Mouse (Mus musculus) hindbrain, embryonic 10.5 days (tissue): ENCODE results near the gene Bfsp2. TPM values are rescaled to one million over a fixed set of nuclear protein-coding genes. Genes with fewer than 3 reads are reported as not detected.
A peak's percentile ranks its signal among the peaks of the same experiment; 100 is the strongest.

Experiments used
- DNase-seq: peaks from one replicate; pipeline ENCODE4 v3.0.0-alpha.2; 2017; ENCODE audit warnings: low spot score
- H3K27ac ChIP-seq: fragments of 300-500 bp; sonication (generic); 2 replicates; pipeline ENCODE4 v1.5.1; 2016; ENCODE audit warnings: mild to moderate bottlenecking, moderate library complexity
- H3K27me3 ChIP-seq: fragments of 300-500 bp; sonication (generic); 2 replicates; pipeline ENCODE4 v1.6.1; 2016; ENCODE audit warnings: mild to moderate bottlenecking; ENCODE audit not compliant: poor library complexity, insufficient read depth, severe bottlenecking
- H3K36me3 ChIP-seq: fragments of 300-500 bp; sonication (generic); 2 replicates; pipeline ENCODE4 v1.6.1; 2016; ENCODE audit warnings: mild to moderate bottlenecking, moderate library complexity
- H3K4me1 ChIP-seq: fragments of 300-500 bp; sonication (generic); replicated peaks from 2 replicates; pipeline ENCODE4 v1.6.1; 2016; ENCODE audit warnings: mild to moderate bottlenecking
- H3K4me3 ChIP-seq: fragments of 300-500 bp; sonication (generic); 2 replicates; pipeline ENCODE4 v1.5.1; 2016; ENCODE audit warnings: mild to moderate bottlenecking, moderate library complexity
- H3K9me3 ChIP-seq: fragments of 300-500 bp; sonication (generic); 2 replicates; pipeline ENCODE4 v1.6.1; 2016; ENCODE audit warnings: mild to moderate bottlenecking, moderate library complexity
- WGBS: fragments of 180-500 bp; shearing (Covaris S2); methylation state at CpG from one replicate; pipeline ENCODE4 v1.1.7; 2016; 5-methylcytosine and 5-hydroxymethylcytosine counted together
- polyA plus RNA-seq: library from polyadenylated mRNA; unstranded; fragments of >200 nt; fragmentation: Nextera tagmentation; extraction: Ambion mirVana; gene quantifications from 2 replicates; pipeline ENCODE4 v1.2.1, GENCODE M21; 2016

Gene Bfsp2
- 0.90 and 2.5 TPM in 2 replicates for polyA plus RNA-seq

DNA sequence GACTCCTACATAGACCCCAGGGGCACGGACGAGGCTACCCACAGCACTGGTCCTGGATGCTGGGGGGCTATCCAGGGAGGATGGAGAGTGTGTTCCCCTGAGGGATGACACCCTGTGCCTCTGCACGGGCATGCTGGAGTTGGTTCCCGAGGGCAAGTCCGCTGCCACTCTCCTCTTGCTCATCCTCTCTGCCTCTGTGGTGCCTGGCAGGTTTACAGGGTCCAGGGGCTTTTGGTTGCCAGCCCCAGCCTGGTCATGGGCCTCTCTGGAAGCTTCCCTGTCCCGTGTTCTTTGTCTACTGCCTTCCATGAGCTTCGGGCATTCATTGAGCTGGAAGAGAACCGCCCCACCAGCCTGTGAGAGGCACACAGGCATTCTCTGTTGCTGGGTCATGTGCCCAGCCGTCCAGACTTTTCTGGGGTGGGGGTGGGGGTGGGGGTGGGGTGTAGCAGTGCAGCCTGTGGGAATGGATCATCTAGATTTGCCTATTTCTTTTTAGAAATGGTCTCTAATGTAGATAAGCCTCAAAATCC is at the start of gene Bfsp2:
Gene Bfsp2, minus strand, starts transcription at position 377 of the 533 bp plus-strand sequence.
- 77% methylated on average over 9 of the region's 9 CpGs for WGBS
- H3K4me1 ChIP-seq: peaks cover 20% of the 10 kb centered on the region
- H3K36me3 ChIP-seq: no peaks in the 10 kb centered on the region
- H3K9me3 ChIP-seq: no peaks in the 10 kb centered on the region
- no peaks in the 10 kb centered on the region for H3K27me3 ChIP-seq
- H3K4me3 ChIP-seq: no peak within 1 kb of the TSS
- peak within 1 kb of the TSS; percentile 78 for H3K27ac ChIP-seq
- no peak for DNase-seq

DNA sequence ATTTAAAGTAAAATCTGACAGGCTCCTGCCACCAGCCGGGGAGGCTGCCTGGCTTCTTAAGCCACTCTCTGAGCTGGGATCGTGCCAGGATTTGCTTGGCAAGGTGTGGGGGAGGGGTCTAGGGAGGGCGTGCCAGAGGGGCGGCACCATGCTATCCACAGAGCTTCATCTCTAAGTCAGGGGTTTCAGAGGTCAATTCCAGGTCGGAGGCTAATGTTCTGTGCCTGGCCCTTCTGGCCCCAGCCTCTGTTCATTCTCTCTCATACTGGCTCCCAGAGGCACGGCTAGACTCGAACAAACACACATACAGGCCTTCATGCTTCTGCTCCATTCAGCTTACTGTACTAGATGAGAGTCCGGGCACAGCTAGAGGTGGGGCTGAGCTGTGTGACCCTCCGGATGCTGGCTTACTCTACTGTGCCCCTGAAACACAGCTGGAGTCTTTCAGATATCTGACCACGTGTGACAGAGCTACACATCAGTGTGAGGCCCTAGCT is 44.9 kb upstream of the Bfsp2 start:
- H3K27me3 ChIP-seq: peaks cover 9% of the 10 kb centered on the region; the same call in 1 of the 2 replicates
- peak; percentile 51 for DNase-seq
- no peaks in the 10 kb centered on the region for H3K9me3 ChIP-seq
- H3K4me3 ChIP-seq: peak overlapping the region; percentile 28
- H3K4me1 ChIP-seq: peaks cover 40% of the 10 kb centered on the region
- 13% methylated on average over 10 of the region's 10 CpGs for WGBS
- peak overlapping the region; percentile 74 for H3K27ac ChIP-seq
- H3K36me3 ChIP-seq: no peaks in the 10 kb centered on the region

DNA sequence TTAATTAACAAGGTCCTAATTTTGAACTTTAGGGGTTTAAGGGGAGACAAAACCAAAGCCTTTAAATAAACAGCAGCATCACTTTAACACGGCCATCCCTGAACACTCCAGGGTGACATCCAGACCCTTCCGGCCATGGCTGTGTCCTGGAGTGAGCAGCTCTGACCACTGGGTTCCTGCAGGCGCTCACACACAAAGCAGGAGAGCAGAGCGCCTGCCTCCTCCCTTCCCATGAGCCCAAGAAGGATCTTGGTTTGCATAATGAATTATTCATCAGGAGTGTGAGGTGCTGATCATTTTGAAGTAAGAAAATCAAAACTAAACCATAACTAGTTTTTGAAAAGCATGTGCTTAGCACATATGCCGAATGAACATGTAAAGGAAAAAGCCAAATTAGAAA is 44.4 kb upstream of the Bfsp2 start:
- WGBS: 13% methylated on average over 5 of the region's 5 CpGs
- no peaks in the 10 kb centered on the region for H3K9me3 ChIP-seq
- H3K4me3 ChIP-seq: no peak overlapping the region
- peak; percentile 54 for DNase-seq
- peak overlapping the region; percentile 72 for H3K27ac ChIP-seq
- H3K4me1 ChIP-seq: peaks cover 40% of the 10 kb centered on the region
- peaks cover 9% of the 10 kb centered on the region; the same call in 1 of the 2 replicates for H3K27me3 ChIP-seq
- no peaks in the 10 kb centered on the region for H3K36me3 ChIP-seq

DNA sequence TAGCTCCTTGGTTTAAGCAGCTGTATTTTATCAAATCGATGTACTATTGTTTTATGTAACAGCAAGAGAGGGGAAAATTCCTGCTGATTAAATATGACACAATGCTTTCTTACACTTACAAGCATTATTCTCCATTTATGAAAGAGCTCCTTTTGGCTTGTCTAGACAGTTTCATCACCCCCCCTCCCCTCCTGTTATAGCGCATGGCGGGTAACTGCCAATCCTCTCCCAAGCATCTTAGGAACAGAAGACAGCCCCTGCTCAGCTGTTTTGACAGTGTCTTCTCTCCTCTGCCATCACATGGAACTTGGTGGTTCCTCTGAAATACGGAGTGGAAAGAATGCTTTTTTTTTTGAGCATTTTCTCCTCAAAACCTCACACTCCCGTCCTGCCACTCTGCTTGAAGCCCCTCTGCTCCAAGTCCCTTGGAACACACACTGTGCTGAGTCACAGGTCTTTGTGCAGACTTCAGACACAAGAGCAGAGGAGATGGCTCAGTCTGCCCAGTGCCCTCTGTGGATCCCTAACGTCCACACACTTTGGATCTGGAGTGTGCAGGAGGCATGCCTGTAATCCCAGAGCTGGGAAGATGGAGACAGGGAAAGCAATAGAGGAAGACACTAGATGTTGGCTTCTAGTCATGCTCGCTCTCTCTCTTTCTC is 43.7 kb upstream of the Bfsp2 start:
- no peak overlapping the region for H3K4me3 ChIP-seq
- WGBS: 64% methylated on average over 7 of the region's 7 CpGs
- peaks cover 40% of the 10 kb centered on the region for H3K4me1 ChIP-seq
- peak overlapping the region; percentile 72 for H3K27ac ChIP-seq
- DNase-seq: no peak
- 0 out of 2 replicates have a peak, but pooled peaks cover 3% of the 10 kb centered on the region for H3K9me3 ChIP-seq
- H3K36me3 ChIP-seq: no peaks in the 10 kb centered on the region; the same call in 1 of the 2 replicates
- H3K27me3 ChIP-seq: peaks cover 9% of the 10 kb centered on the region; the same call in 1 of the 2 replicates

DNA sequence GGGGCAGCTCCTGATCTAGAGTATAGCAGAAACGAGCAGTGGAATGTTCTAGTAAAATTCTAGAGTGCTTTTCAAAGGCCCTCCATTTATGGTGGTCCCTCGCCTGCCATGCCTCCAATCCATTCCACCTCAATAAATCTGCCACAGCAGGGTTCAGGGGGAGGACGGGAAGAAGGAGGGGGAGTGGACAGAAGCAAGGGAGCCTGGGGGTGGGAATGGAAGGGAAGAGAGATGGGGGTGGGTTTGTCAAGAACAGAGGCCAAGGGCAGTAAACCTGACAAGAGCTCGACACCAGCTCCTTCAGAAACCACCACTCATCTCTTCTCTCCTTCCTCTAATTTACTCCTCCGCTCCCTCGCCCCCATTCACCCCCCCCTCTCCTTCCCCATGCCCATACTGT is 42.8 kb upstream of the Bfsp2 start:
- Histone ChIP-seq H3K27ac (no peak overlapping the region), H3K27me3 (peaks cover 9% of the 10 kb centered on the region; the same call in 1 of the 2 replicates), H3K4me1 (peaks cover 40% of the 10 kb centered on the region), H3K9me3 (0 out of 2 replicates have a peak, but pooled peaks cover 5% of the 10 kb centered on the region), H3K4me3 (no peak overlapping the region), H3K36me3 (no peaks in the 10 kb centered on the region; the same call in 1 of the 2 replicates)
- no peak for DNase-seq
- 74% methylated on average over 6 of the region's 6 CpGs for WGBS

DNA sequence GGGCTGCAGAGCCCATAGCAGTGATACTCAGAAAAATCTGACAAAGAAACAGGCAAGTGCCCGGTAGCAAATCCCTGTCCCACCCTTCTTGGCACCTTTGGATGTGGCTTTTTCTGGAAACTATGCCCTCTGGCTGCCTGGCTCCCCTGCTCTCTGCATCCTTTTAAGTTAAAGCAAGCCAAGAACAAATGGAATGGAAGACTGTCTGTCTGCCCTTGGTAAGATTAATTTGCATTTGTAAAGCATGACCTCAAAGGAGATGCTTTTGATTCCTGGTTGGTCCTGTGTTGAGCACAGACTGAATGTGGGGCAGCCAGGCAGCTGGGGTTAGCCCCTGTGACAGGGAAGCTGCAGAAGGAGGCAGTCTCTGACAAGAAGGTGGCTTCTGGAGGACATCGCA is 33.7 kb upstream of the Bfsp2 start:
- Histone ChIP-seq H3K4me3 (no peak overlapping the region), H3K36me3 (no peaks in the 10 kb centered on the region; the same call in 1 of the 2 replicates), H3K9me3 (0 out of 2 replicates have a peak, but pooled peaks cover 1% of the 10 kb centered on the region), H3K27me3 (no peaks in the 10 kb centered on the region), H3K4me1 (peaks cover 16% of the 10 kb centered on the region), H3K27ac (peak overlapping the region; percentile 46)
- 42% methylated on average over 2 of the region's 2 CpGs for WGBS
- DNase-seq: no peak

DNA sequence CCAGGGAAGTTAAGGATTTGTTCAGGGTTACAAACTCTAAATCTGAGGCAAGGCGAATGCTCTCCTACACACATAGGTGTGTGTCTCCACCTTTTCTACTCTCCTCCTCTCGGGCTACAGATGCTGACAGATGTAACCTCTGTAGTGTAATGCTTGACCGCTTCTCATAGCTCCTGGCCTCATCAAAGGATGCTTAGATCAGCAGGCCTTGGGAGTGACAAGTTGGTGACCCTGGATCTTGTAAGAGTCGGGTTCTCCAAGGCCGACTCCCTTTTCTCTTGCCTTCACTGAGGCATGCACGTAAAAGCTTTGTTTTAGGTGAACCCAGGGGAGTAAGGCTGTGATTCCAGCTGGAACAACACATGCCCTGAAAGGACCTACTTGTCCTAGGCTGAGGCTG is 32.0 kb upstream of the Bfsp2 start:
- no peaks in the 10 kb centered on the region for H3K9me3 ChIP-seq
- no peak overlapping the region for H3K4me3 ChIP-seq
- no peaks in the 10 kb centered on the region for H3K27me3 ChIP-seq
- H3K27ac ChIP-seq: 0 out of 2 replicates have a peak overlapping the region, but pooled peaks have one; percentile 23
- WGBS: 56% methylated on average over 6 of the region's 6 CpGs
- DNase-seq: no peak
- H3K4me1 ChIP-seq: peaks cover 15% of the 10 kb centered on the region
- no peaks in the 10 kb centered on the region for H3K36me3 ChIP-seq

DNA sequence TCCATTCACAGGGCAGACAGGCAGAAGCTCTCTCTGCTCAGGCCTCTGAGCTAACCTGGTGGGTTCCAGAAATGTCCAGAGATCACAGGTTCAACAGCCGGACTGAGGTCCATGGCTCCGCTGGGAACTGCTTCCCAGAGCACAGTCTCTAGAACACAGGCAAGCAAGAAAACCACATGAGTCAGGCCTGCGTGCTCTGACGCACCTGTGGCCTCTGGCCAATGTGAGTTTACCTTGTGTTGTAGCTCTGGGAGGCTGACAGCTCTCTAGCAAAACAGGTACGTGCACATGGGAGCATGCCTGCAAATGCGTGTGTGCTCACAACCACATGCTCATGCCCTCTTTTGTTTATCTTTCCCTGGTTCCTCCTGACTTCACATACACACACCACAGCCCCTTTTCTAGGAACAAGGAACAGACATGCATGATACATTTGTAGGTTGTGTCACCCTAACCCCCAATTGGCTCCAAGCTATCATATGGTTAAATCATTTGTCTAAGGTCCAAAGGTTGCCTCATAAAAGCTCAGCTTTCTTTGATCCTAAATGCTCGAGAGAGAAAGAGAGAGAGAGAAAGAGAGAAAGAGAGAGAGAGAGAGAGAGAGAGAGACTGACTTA is 26.9 kb upstream of the Bfsp2 start:
- H3K27me3 ChIP-seq: peaks cover 6% of the 10 kb centered on the region; the same call in 1 of the 2 replicates
- WGBS: 79% methylated on average over 7 of the region's 7 CpGs
- H3K9me3 ChIP-seq: 0 out of 2 replicates have a peak, but pooled peaks cover 3% of the 10 kb centered on the region
- no peak for DNase-seq
- H3K27ac ChIP-seq: peak overlapping the region; percentile 35; the same call in 1 of the 2 replicates
- peaks cover 2% of the 10 kb centered on the region; the same call in 1 of the 2 replicates for H3K36me3 ChIP-seq
- no peak overlapping the region for H3K4me3 ChIP-seq
- H3K4me1 ChIP-seq: peaks cover 48% of the 10 kb centered on the region

DNA sequence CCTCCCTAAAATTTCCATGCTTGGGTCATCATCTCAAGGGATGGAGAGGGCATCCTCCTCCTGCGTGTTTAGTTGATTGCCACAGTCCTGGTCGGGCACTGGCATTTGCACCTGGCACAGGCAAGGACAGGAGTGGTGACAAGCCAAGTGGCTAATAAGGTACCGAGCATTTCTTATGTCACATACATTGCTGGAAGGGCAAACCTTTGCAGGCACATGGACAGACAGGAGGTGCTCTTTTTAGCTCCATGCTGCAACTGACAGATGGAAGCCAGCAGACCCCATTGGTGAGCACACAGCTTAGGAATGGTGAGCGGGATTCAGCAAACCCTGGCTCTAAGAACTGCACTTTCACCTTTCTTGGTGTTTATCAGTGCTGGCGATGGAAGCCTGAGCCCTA is 24.8 kb upstream of the Bfsp2 start:
- Histone ChIP-seq H3K27ac (0 out of 2 replicates have a peak overlapping the region, but pooled peaks have one; percentile 5), H3K9me3 (0 out of 2 replicates have a peak, but pooled peaks cover 3% of the 10 kb centered on the region), H3K4me3 (no peak overlapping the region), H3K27me3 (peaks cover 20% of the 10 kb centered on the region), H3K36me3 (peaks cover 2% of the 10 kb centered on the region; the same call in 1 of the 2 replicates), H3K4me1 (peaks cover 60% of the 10 kb centered on the region)
- WGBS: 80% methylated on average over 5 of the region's 5 CpGs
- no peak for DNase-seq

DNA sequence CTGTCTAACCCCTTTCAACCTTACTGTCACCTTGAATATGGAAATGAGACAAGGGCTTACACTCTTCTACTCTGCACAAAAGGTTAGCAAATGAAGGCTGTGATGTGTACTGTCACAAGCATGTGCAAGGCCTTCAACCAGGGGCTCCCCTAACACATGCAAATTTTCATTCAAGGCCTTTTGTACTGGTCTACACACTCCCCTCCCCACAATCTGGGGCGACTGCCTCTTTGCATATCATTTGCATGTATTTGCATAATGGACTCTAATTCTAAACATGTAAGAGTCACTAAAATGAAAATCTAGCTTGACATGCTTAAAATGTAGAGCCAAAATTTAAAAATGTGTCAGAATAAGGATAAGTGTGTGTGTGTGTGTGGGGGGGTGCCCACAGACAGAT is 24.4 kb upstream of the Bfsp2 start:
- H3K27me3 ChIP-seq: peaks cover 24% of the 10 kb centered on the region
- H3K4me1 ChIP-seq: peaks cover 64% of the 10 kb centered on the region
- H3K4me3 ChIP-seq: no peak overlapping the region
- peaks cover 2% of the 10 kb centered on the region; the same call in 1 of the 2 replicates for H3K36me3 ChIP-seq
- H3K27ac ChIP-seq: no peak overlapping the region
- H3K9me3 ChIP-seq: 0 out of 2 replicates have a peak, but pooled peaks cover 3% of the 10 kb centered on the region
- DNase-seq: no peak
- 52% methylated on average over 1 of the region's 1 CpGs for WGBS

DNA sequence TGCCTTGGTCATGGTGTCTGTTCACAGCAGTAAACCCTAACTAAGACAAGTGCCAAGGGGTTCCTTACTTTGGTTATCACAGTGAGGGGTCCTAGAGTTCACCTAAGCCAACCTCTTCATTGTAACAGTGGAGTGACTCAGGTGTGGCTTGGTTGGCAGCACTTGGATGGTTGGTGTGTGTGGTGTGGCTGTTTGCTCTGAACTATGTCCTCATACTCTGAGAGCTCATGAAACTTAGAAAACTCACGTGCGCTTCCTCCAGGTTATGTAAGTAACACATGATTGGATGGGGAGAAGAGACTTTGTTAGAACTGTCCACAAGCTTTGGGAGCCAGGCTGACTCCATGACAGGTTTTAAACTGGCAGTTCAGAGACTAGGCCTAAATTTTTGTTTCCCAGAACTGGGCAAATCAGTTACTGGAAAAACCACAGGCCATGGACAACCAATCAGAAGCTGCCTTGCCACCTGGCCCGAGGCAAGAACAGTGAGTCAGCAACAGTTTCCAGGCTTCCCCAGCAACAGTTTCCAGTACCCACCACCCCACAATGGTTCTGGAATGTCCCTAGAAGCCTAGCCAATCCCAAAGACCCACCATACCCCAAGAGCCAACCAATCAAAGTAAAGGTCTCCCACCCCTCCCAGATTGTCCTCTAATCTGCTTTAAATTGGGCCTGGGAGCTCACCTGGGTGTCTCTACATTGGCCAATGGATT is 23.5 kb upstream of the Bfsp2 start:
- 90% methylated on average over 3 of the region's 3 CpGs for WGBS
- Histone ChIP-seq H3K9me3 (0 out of 2 replicates have a peak, but pooled peaks cover 3% of the 10 kb centered on the region), H3K4me3 (no peak overlapping the region), H3K36me3 (peaks cover 2% of the 10 kb centered on the region; the same call in 1 of the 2 replicates), H3K27ac (no peak overlapping the region), H3K4me1 (peaks cover 73% of the 10 kb centered on the region), H3K27me3 (peaks cover 33% of the 10 kb centered on the region)
- DNase-seq: no peak

DNA sequence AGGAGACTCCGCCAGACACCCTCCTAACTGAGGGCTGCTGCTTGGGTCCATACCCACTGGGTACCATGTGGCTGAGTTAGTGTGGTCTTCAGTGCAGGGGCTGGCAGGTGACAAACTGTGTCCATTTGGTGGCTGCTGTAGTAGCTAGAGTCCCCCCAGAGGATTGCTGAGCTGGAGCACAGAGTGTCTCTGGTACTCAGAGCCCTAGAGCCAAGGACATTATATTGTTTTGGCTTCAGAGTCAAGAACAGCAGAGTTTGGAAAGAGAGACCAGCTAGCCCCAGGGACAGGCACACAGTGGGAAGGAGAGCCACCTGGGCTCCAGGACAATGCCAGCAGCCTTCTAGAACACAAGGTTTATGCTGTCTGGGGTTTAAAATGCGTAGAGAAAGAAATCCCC is 22.4 kb upstream of the Bfsp2 start:
- 69% methylated on average over 2 of the region's 2 CpGs for whole genome bisulfite sequencing
- H3K4me3 ChIP-seq: no peak overlapping the region
- peaks cover 2% of the 10 kb centered on the region; the same call in 1 of the 2 replicates for H3K36me3 ChIP-seq
- H3K4me1 ChIP-seq: peaks cover 73% of the 10 kb centered on the region
- H3K9me3 ChIP-seq: 0 out of 2 replicates have a peak, but pooled peaks cover 3% of the 10 kb centered on the region
- H3K27ac ChIP-seq: peak overlapping the region; percentile 73
- H3K27me3 ChIP-seq: peaks cover 39% of the 10 kb centered on the region
- no peak for DNase-seq
